Mouse (Mus musculus): ENCODE results near the gene Dnah10. TPM values are rescaled to one million over a fixed set of nuclear protein-coding genes. Genes with fewer than 3 reads are reported as not detected.

Gene Dnah10
- polyA plus RNA-seq, 1 experiment from 2014 or later: 0.07 TPM

- no peak for DNase-seq (ENCODE audit: low spot score)
- H3K4me1 ChIP-seq: no peaks in the 10 kb centered on the region
- H3K4me3 ChIP-seq: no peak overlapping the region
- H3K9me3 ChIP-seq: no peaks in the 10 kb centered on the region
- H3K36me3 ChIP-seq (replicated peaks): peaks cover 100% of the 10 kb centered on the region
- no peaks in the 10 kb centered on the region for H3K27me3 ChIP-seq (replicated peaks; ENCODE audit: low read depth, poor library complexity, severe bottlenecking)
- H3K27ac ChIP-seq (replicated peaks): no peak overlapping the region
- WGBS: 87% methylated on average over 6 of the region's 6 CpGs
Observed at GRCm38 (mm10) chr5:124883877-124884276, 159.0 kb downstream of the Dnah10 start.

Other genes starting within 250 kb of the Dnah10 start
- gene Rilpl2, start 246.7 kb upstream of the Dnah10 start, polyA plus RNA-seq (2016; fragmentation: Nextera tagmentation; extraction: Ambion mirVana): 24.9 and 26.0 TPM in 2 replicates
- 28.3 and 28.8 TPM in 2 replicates for gene Snrnp35, start 242.0 kb upstream of the Dnah10 start, polyA plus RNA-seq (2016; fragmentation: Nextera tagmentation; extraction: Ambion mirVana)
- 23.1 and 26.4 TPM in 2 replicates for gene Rilpl1, start 193.7 kb upstream of the Dnah10 start, polyA plus RNA-seq (2016; fragmentation: Nextera tagmentation; extraction: Ambion mirVana)
- 453 and 454 TPM in 2 replicates for gene Tmed2, start 184.4 kb upstream of the Dnah10 start, polyA plus RNA-seq (2016; fragmentation: Nextera tagmentation; extraction: Ambion mirVana)
- gene Ddx55, start 172.2 kb upstream of the Dnah10 start, polyA plus RNA-seq (2016; fragmentation: Nextera tagmentation; extraction: Ambion mirVana): 16.7 and 18.2 TPM in 2 replicates
- 83.7 and 88.2 TPM in 2 replicates for gene Eif2b1, start 146.0 kb upstream of the Dnah10 start, polyA plus RNA-seq (2016; fragmentation: Nextera tagmentation; extraction: Ambion mirVana)
- gene Gtf2h3, start 145.9 kb upstream of the Dnah10 start, polyA plus RNA-seq (2016; fragmentation: Nextera tagmentation; extraction: Ambion mirVana): 114 TPM in 2 replicates
- 40.8 and 45.0 TPM in 2 replicates for gene Atp6v0a2, start 96.5 kb upstream of the Dnah10 start, polyA plus RNA-seq (2016; fragmentation: Nextera tagmentation; extraction: Ambion mirVana)
- 12.1 and 13.8 TPM in 2 replicates for gene Ccdc92, start 137.3 kb downstream of the Dnah10 start, polyA plus RNA-seq (2016; fragmentation: Nextera tagmentation; extraction: Ambion mirVana)
- 162 and 171 TPM in 2 replicates for gene Zfp664, start 137.6 kb downstream of the Dnah10 start, polyA plus RNA-seq (2016; fragmentation: Nextera tagmentation; extraction: Ambion mirVana)